Mouse (Mus musculus) intestine, embryonic 14.5 days (tissue): ENCODE data around the gene Faah. TPM values are rescaled to one million over a fixed set of nuclear protein-coding genes. Genes with fewer than 3 reads are reported as not detected.

Source experiments
- ATAC-seq: fragments of 200-750 bp; cut with Nextera tagmentation; replicated peaks from 2 replicates; pipeline ENCODE4 v1.8.0; 2017; ENCODE audit warnings: low read depth, moderate number of reproducible peaks, moderate TSS enrichment, moderate library complexity; ENCODE audit not compliant: low FRiP score, low TSS enrichment
- DNase-seq: peaks from one replicate; pipeline ENCODE4 v3.0.0-alpha.2; 2018; ENCODE audit warnings: low spot score
- H3K27ac ChIP-seq: fragments of 300-500 bp; sonication (generic); 2 replicates; pipeline ENCODE4 v1.5.1; 2014; ENCODE audit warnings: low read depth, mild to moderate bottlenecking, control low read depth
- H3K27me3 ChIP-seq: fragments of 300-500 bp; sonication (generic); replicated peaks from 2 replicates; pipeline ENCODE4 v1.6.1; 2014; ENCODE audit warnings: low read length, control low read depth; ENCODE audit not compliant: control insufficient read depth, insufficient read depth
- H3K36me3 ChIP-seq: fragments of 300-500 bp; sonication (generic); 2 replicates; pipeline ENCODE4 v1.6.1; 2014; ENCODE audit warnings: low read length, control low read depth; ENCODE audit not compliant: control insufficient read depth, insufficient read depth
- H3K4me1 ChIP-seq: fragments of 300-500 bp; sonication (generic); replicated peaks from 2 replicates; pipeline ENCODE4 v1.6.1; 2014; ENCODE audit warnings: low read length, control low read depth, mixed read lengths; ENCODE audit not compliant: control insufficient read depth, insufficient read depth
- H3K4me2 ChIP-seq: fragments of 300-500 bp; sonication (generic); 2 replicates; pipeline ENCODE4 v1.6.1; 2014; ENCODE audit warnings: low read length
- H3K4me3 ChIP-seq: fragments of 300-500 bp; sonication (generic); 2 replicates; pipeline ENCODE4 v1.5.1; 2014; ENCODE audit warnings: low read depth, low read length, control low read depth, mixed read lengths
- H3K9ac ChIP-seq: fragments of 300-500 bp; sonication (generic); 2 replicates; pipeline ENCODE4 v1.6.1; 2014; ENCODE audit warnings: mild to moderate bottlenecking, low read length
- H3K9me3 ChIP-seq: fragments of 300-500 bp; sonication (generic); 2 replicates; pipeline ENCODE4 v1.6.1; 2016; ENCODE audit warnings: low read length, control low read depth; ENCODE audit not compliant: control insufficient read depth
- WGBS: fragments of 180-500 bp; shearing (Covaris S2); extraction: QIAGEN DNeasy Blood & Tissue Kit; methylation state at CpG from one replicate; pipeline ENCODE4 v1.1.7; 2014; 5-methylcytosine and 5-hydroxymethylcytosine counted together
- polyA plus RNA-seq: library from polyadenylated mRNA; unstranded; fragments of >200 nt; fragmentation: Nextera tagmentation; extraction: Ambion mirVana; gene quantifications from 2 replicates; pipeline ENCODE4 v1.2.1, GENCODE M21; 2014

Faah gene
- polyA plus RNA-seq, 1 experiment from 2014 or later, result 19.2 TPM

- peaks cover 56% of the 10 kb centered on the region for H3K27me3 ChIP-seq
- H3K27ac ChIP-seq, result no peak overlapping the region
- H3K4me2 ChIP-seq, result peak overlapping the region; percentile 93
- H3K4me1 ChIP-seq, result 0 out of 2 replicates have a peak, but pooled peaks cover 2% of the 10 kb centered on the region
- peak overlapping the region; percentile 52 for H3K9ac ChIP-seq
- ATAC-seq (peak; percentile 40; the same call in 1 of the 2 replicates), DNase-seq (no peak)
- no peaks in the 10 kb centered on the region for H3K9me3 ChIP-seq
- peak overlapping the region; percentile 55 for H3K4me3 ChIP-seq
- 9% methylated on average over 16 of the region's 16 CpGs for WGBS
- no peaks in the 10 kb centered on the region for H3K36me3 ChIP-seq
Measured at GRCm38 (mm10) chr4:116016862-116017299, 845 bp downstream of the Faah start.

- ATAC-seq (no peak), DNase-seq (no peak)
- Histone ChIP-seq H3K4me2 (peak overlapping the region; percentile 93), H3K27me3 (peaks cover 56% of the 10 kb centered on the region), H3K9me3 (no peaks in the 10 kb centered on the region), H3K27ac (no peak overlapping the region), H3K4me1 (0 out of 2 replicates have a peak, but pooled peaks cover 2% of the 10 kb centered on the region), H3K4me3 (peak overlapping the region; percentile 55; the same call in 1 of the 2 replicates), H3K36me3 (no peaks in the 10 kb centered on the region), H3K9ac (peak overlapping the region; percentile 11; the same call in 1 of the 2 replicates)
- WGBS, result 40% methylated on average over 3 of the region's 3 CpGs
Measured at GRCm38 (mm10) chr4:116016396-116016795, 1.3 kb downstream of the Faah start.

GRCm38 (mm10) chr4:116015996-116016395 lies 1.7 kb downstream of the Faah start:
- DNase-seq (no peak), ATAC-seq (no peak)
- Histone ChIP-seq H3K36me3 (no peaks in the 10 kb centered on the region), H3K9ac (no peak overlapping the region), H3K9me3 (no peaks in the 10 kb centered on the region), H3K27ac (no peak overlapping the region), H3K4me3 (no peak overlapping the region), H3K4me2 (no peak overlapping the region), H3K27me3 (peaks cover 56% of the 10 kb centered on the region), H3K4me1 (0 out of 2 replicates have a peak, but pooled peaks cover 2% of the 10 kb centered on the region)
- 64% methylated on average over 8 of the region's 8 CpGs for WGBS

GRCm38 (mm10) chr4:116015502-116015901 lies 2.2 kb downstream of the Faah start:
- H3K9me3 ChIP-seq, result no peaks in the 10 kb centered on the region
- no peak for DNase-seq
- no peak overlapping the region for H3K9ac ChIP-seq
- no peak overlapping the region for H3K4me3 ChIP-seq
- no peaks in the 10 kb centered on the region for H3K36me3 ChIP-seq
- no peak overlapping the region for H3K4me2 ChIP-seq
- WGBS, result 80% methylated on average over 5 of the region's 5 CpGs
- peaks cover 56% of the 10 kb centered on the region for H3K27me3 ChIP-seq
- ATAC-seq, result no peak
- H3K4me1 ChIP-seq, result 0 out of 2 replicates have a peak, but pooled peaks cover 2% of the 10 kb centered on the region
- H3K27ac ChIP-seq, result no peak overlapping the region

- Histone ChIP-seq H3K36me3 (no peaks in the 10 kb centered on the region), H3K9ac (no peak overlapping the region), H3K9me3 (no peaks in the 10 kb centered on the region), H3K4me2 (no peak overlapping the region), H3K4me1 (no peaks in the 10 kb centered on the region; the same call in 1 of the 2 replicates), H3K27ac (no peak overlapping the region), H3K4me3 (no peak overlapping the region), H3K27me3 (peaks cover 8% of the 10 kb centered on the region; the same call in 1 of the 2 replicates)
- DNase-seq (no peak), ATAC-seq (no peak)
- 65% methylated on average over 8 of the region's 8 CpGs for WGBS
Measured at GRCm38 (mm10) chr4:116010186-116010585, 7.5 kb downstream of the Faah start.

GRCm38 (mm10) chr4:116001206-116001605 lies 16.5 kb downstream of the Faah start:
- H3K36me3 ChIP-seq, result no peaks in the 10 kb centered on the region
- H3K27me3 ChIP-seq, result no peaks in the 10 kb centered on the region
- DNase-seq (no peak), ATAC-seq (no peak)
- no peak overlapping the region for H3K27ac ChIP-seq
- H3K9ac ChIP-seq, result no peak overlapping the region
- H3K9me3 ChIP-seq, result no peaks in the 10 kb centered on the region
- H3K4me3 ChIP-seq, result no peak overlapping the region
- no peak overlapping the region for H3K4me2 ChIP-seq
- no peaks in the 10 kb centered on the region for H3K4me1 ChIP-seq
- WGBS, result 72% methylated on average over 4 of the region's 4 CpGs

GRCm38 (mm10) chr4:116000671-116001070 lies 17.1 kb downstream of the Faah start:
- DNase-seq, result no peak
- Histone ChIP-seq H3K4me1 (no peaks in the 10 kb centered on the region), H3K36me3 (no peaks in the 10 kb centered on the region), H3K4me3 (no peak overlapping the region), H3K9ac (no peak overlapping the region), H3K9me3 (no peaks in the 10 kb centered on the region), H3K27ac (no peak overlapping the region), H3K27me3 (no peaks in the 10 kb centered on the region), H3K4me2 (no peak overlapping the region)
- WGBS, result 28% methylated on average over 6 of the region's 6 CpGs
- no peak for ATAC-seq

GRCm38 (mm10) chr4:115996729-115997128 lies 21.0 kb downstream of the Faah start:
- no peak overlapping the region for H3K4me2 ChIP-seq
- no peak overlapping the region for H3K9ac ChIP-seq
- H3K9me3 ChIP-seq, result peaks cover under 1% of the 10 kb centered on the region; the same call in 1 of the 2 replicates
- no peaks in the 10 kb centered on the region for H3K27me3 ChIP-seq
- DNase-seq, result no peak
- ATAC-seq, result no peak
- H3K4me3 ChIP-seq, result no peak overlapping the region
- WGBS, result 79% methylated on average over 4 of the region's 4 CpGs
- H3K27ac ChIP-seq, result no peak overlapping the region
- no peaks in the 10 kb centered on the region for H3K36me3 ChIP-seq
- no peaks in the 10 kb centered on the region for H3K4me1 ChIP-seq

GRCm38 (mm10) chr4:115995376-115995730 lies 22.4 kb downstream of the Faah start:
- no peak overlapping the region for H3K27ac ChIP-seq
- H3K4me1 ChIP-seq, result no peaks in the 10 kb centered on the region
- no peak overlapping the region for H3K9ac ChIP-seq
- H3K9me3 ChIP-seq, result peaks cover 5% of the 10 kb centered on the region; the same call in 1 of the 2 replicates
- 80% methylated on average over 2 of the region's 2 CpGs for WGBS
- ATAC-seq (no peak), DNase-seq (no peak)
- no peak overlapping the region for H3K4me2 ChIP-seq
- H3K4me3 ChIP-seq, result no peak overlapping the region
- H3K27me3 ChIP-seq, result no peaks in the 10 kb centered on the region
- no peaks in the 10 kb centered on the region for H3K36me3 ChIP-seq
